Mouse (Mus musculus) MEL (cell line): ENCODE measurements around the gene Zscan5b.

Source experiments
- HCFC1 ChIP-seq: IDR thresholded peaks from 2 replicates; pipeline ENCODE4 v1.6.1; 2012; ENCODE audit warnings: low read depth, mild to moderate bottlenecking, inconsistent platforms, low read length, improper control_type of control experiment, moderate library complexity
- KAT2A ChIP-seq: conservative IDR thresholded peaks from 2 replicates; pipeline ENCODE4 v1.6.1; 2012; ENCODE audit warnings: low read depth, low read length, improper control_type of control experiment, inconsistent platforms
- MAX ChIP-seq: IDR thresholded peaks from 2 replicates; pipeline ENCODE4 v1.6.1; 2011; ENCODE audit warnings: low read length, improper control_type of control experiment
- NELFE ChIP-seq: IDR thresholded peaks from 2 replicates; pipeline ENCODE4 v1.6.1; 2011; ENCODE audit warnings: low read depth, low read length, improper control_type of control experiment
- POLR2A ChIP-seq, 2 experiments: IDR thresholded peaks; 2 replicates each; pipeline ENCODE4 v1.6.1; 2011 to 2012; ENCODE audit warnings: low read length in 2 of 2, mild to moderate bottlenecking in 2 of 2, control low read depth in 1 of 2, improper control_type of control experiment in 1 of 2, low read depth in 1 of 2, moderate library complexity in 1 of 2; ENCODE audit not compliant: control insufficient read depth in 1 of 2, insufficient read depth in 1 of 2, poor library complexity in 1 of 2
- RCOR1 ChIP-seq: IDR thresholded peaks from 2 replicates; pipeline ENCODE4 v1.6.1; 2012; ENCODE audit warnings: low read depth, mild to moderate bottlenecking, inconsistent platforms, low read length, improper control_type of control experiment

- TF ChIP-seq POLR2A (IDR thresholded peaks at IDR 0.05; ENCODE audit: control insufficient read depth in 1 of 2, insufficient read depth in 1 of 2, low read depth in 1 of 2, low read length in 2 of 2, poor library complexity in 1 of 2) (no peak), MAX (no peak), RCOR1 (no peak), HCFC1 (no peak), KAT2A (no peak), NELFE (no peak)
Observed at GRCm38 (mm10) chr7:6244361-6245292, 22.5 kb downstream of the Zscan5b start.
